Mouse (Mus musculus): ENCODE measurements around the gene Tmco4. TPM values are rescaled to one million over a fixed set of nuclear protein-coding genes. Genes with fewer than 3 reads are reported as not detected.

The Tmco4 gene
- polyA plus RNA-seq, 1 experiment from 2014 or later: 2.2 TPM

GRCm38 (mm10) chr4:139053391-139053790 lies 80.7 kb downstream of the Tmco4 start:
- no peaks in the 10 kb centered on the region for H3K4me1 ChIP-seq (ENCODE audit: control insufficient read depth, insufficient read depth, low read length)
- no peak for DNase-seq (ENCODE audit: low spot score)
- 56% methylated on average over 5 of the region's 5 CpGs for whole genome bisulfite sequencing

GRCm38 (mm10) chr4:139054300-139054923 lies 81.7 kb downstream of the Tmco4 start:
- no peak for ATAC-seq (replicated peaks; ENCODE audit: insufficient number of reproducible peaks, low FRiP score, low TSS enrichment, low read depth)
- H3K36me3 ChIP-seq (replicated peaks; ENCODE audit: control insufficient read depth, insufficient read depth, low read depth, low read length): no peaks in the 10 kb centered on the region
- DNase-seq (ENCODE audit: low spot score): no peak
- no peaks in the 10 kb centered on the region for H3K27me3 ChIP-seq (ENCODE audit: control insufficient read depth, insufficient read depth, low read length)
- H3K9me3 ChIP-seq (replicated peaks; ENCODE audit: control insufficient read depth, low read length): no peaks in the 10 kb centered on the region
- WGBS: 39% methylated on average over 9 of the region's 9 CpGs
- H3K4me1 ChIP-seq (ENCODE audit: control insufficient read depth, insufficient read depth, low read length): no peaks in the 10 kb centered on the region
- no peak overlapping the region for H3K9ac ChIP-seq (replicated peaks; ENCODE audit: low read length)
- no peak overlapping the region for H3K27ac ChIP-seq (replicated peaks; ENCODE audit: low read depth, low read length)
- no peak overlapping the region for H3K4me2 ChIP-seq (ENCODE audit: low read depth, low read length)
- H3K4me3 ChIP-seq (ENCODE audit: low read depth, low read length): no peak overlapping the region

More at GRCm38 (mm10) chr4:139053391-139053790, 80.7 kb downstream of the Tmco4 start:
- no peaks in the 10 kb centered on the region for H3K27me3 ChIP-seq (ENCODE audit: control insufficient read depth, insufficient read depth, low read length)
- H3K9ac ChIP-seq (replicated peaks; ENCODE audit: low read length): no peak overlapping the region
- no peak overlapping the region for H3K4me3 ChIP-seq (ENCODE audit: low read depth, low read length)
- no peak overlapping the region for H3K4me2 ChIP-seq (ENCODE audit: low read depth, low read length)
- ATAC-seq (replicated peaks; ENCODE audit: insufficient number of reproducible peaks, low FRiP score, low TSS enrichment, low read depth): no peak
- H3K36me3 ChIP-seq (replicated peaks; ENCODE audit: control insufficient read depth, insufficient read depth, low read depth, low read length): no peaks in the 10 kb centered on the region
- no peaks in the 10 kb centered on the region for H3K9me3 ChIP-seq (replicated peaks; ENCODE audit: control insufficient read depth, low read length)
- no peak overlapping the region for H3K27ac ChIP-seq (replicated peaks; ENCODE audit: low read depth, low read length)

- Histone ChIP-seq H3K9me3 (replicated peaks; ENCODE audit: control insufficient read depth, low read length) (no peaks in the 10 kb centered on the region), H3K4me1 (ENCODE audit: control insufficient read depth, insufficient read depth, low read length) (no peaks in the 10 kb centered on the region)
- no peak for DNase-seq (ENCODE audit: low spot score)
These were observed 82.6 kb downstream of the Tmco4 start for GRCm38 (mm10) chr4:139055336-139055735.

GRCm38 (mm10) chr4:139055744-139056143 lies 83.1 kb downstream of the Tmco4 start:
- no peak overlapping the region for H3K27ac ChIP-seq (replicated peaks; ENCODE audit: low read depth, low read length)
- ATAC-seq (replicated peaks; ENCODE audit: insufficient number of reproducible peaks, low FRiP score, low TSS enrichment, low read depth) (no peak), DNase-seq (ENCODE audit: low spot score) (no peak)
- H3K9ac ChIP-seq (replicated peaks; ENCODE audit: low read length): no peak overlapping the region
- H3K36me3 ChIP-seq (replicated peaks; ENCODE audit: control insufficient read depth, insufficient read depth, low read depth, low read length): no peaks in the 10 kb centered on the region
- no peak overlapping the region for H3K4me2 ChIP-seq (ENCODE audit: low read depth, low read length)
- no peaks in the 10 kb centered on the region for H3K9me3 ChIP-seq (replicated peaks; ENCODE audit: control insufficient read depth, low read length)
- no peaks in the 10 kb centered on the region for H3K27me3 ChIP-seq (ENCODE audit: control insufficient read depth, insufficient read depth, low read length)
- H3K4me3 ChIP-seq (ENCODE audit: low read depth, low read length): no peak overlapping the region
- 77% methylated on average over 3 of the region's 3 CpGs for WGBS
- H3K4me1 ChIP-seq (ENCODE audit: control insufficient read depth, insufficient read depth, low read length): no peaks in the 10 kb centered on the region

More at GRCm38 (mm10) chr4:139055336-139055735, 82.6 kb downstream of the Tmco4 start:
- H3K4me3 ChIP-seq (ENCODE audit: low read depth, low read length): no peak overlapping the region
- ATAC-seq (replicated peaks; ENCODE audit: insufficient number of reproducible peaks, low FRiP score, low TSS enrichment, low read depth): no peak
- WGBS: 78% methylated on average over 4 of the region's 4 CpGs
- no peaks in the 10 kb centered on the region for H3K27me3 ChIP-seq (ENCODE audit: control insufficient read depth, insufficient read depth, low read length)
- H3K4me2 ChIP-seq (ENCODE audit: low read depth, low read length): no peak overlapping the region
- H3K36me3 ChIP-seq (replicated peaks; ENCODE audit: control insufficient read depth, insufficient read depth, low read depth, low read length): no peaks in the 10 kb centered on the region
- no peak overlapping the region for H3K9ac ChIP-seq (replicated peaks; ENCODE audit: low read length)
- H3K27ac ChIP-seq (replicated peaks; ENCODE audit: low read depth, low read length): no peak overlapping the region

- no peaks in the 10 kb centered on the region for H3K9me3 ChIP-seq (replicated peaks; ENCODE audit: control insufficient read depth, low read length)
- no peak overlapping the region for H3K9ac ChIP-seq (replicated peaks; ENCODE audit: low read length)
- DNase-seq (ENCODE audit: low spot score) (no peak), ATAC-seq (replicated peaks; ENCODE audit: insufficient number of reproducible peaks, low FRiP score, low TSS enrichment, low read depth) (no peak)
- H3K4me1 ChIP-seq (ENCODE audit: control insufficient read depth, insufficient read depth, low read length): no peaks in the 10 kb centered on the region
- H3K27me3 ChIP-seq (ENCODE audit: control insufficient read depth, insufficient read depth, low read length): no peaks in the 10 kb centered on the region
- no peak overlapping the region for H3K4me3 ChIP-seq (ENCODE audit: low read depth, low read length)
- no peak overlapping the region for H3K27ac ChIP-seq (replicated peaks; ENCODE audit: low read depth, low read length)
- no peak overlapping the region for H3K4me2 ChIP-seq (ENCODE audit: low read depth, low read length)
- 72% methylated on average over 5 of the region's 5 CpGs for WGBS
- H3K36me3 ChIP-seq (replicated peaks; ENCODE audit: control insufficient read depth, insufficient read depth, low read depth, low read length): no peaks in the 10 kb centered on the region
These were observed 84.6 kb downstream of the Tmco4 start for GRCm38 (mm10) chr4:139057291-139057690.

- Histone ChIP-seq H3K4me3 (ENCODE audit: low read depth, low read length) (no peak overlapping the region), H3K36me3 (replicated peaks; ENCODE audit: control insufficient read depth, insufficient read depth, low read depth, low read length) (no peaks in the 10 kb centered on the region), H3K4me2 (ENCODE audit: low read depth, low read length) (no peak overlapping the region), H3K9me3 (replicated peaks; ENCODE audit: control insufficient read depth, low read length) (no peaks in the 10 kb centered on the region), H3K4me1 (ENCODE audit: control insufficient read depth, insufficient read depth, low read length) (no peaks in the 10 kb centered on the region), H3K9ac (replicated peaks; ENCODE audit: low read length) (no peak overlapping the region), H3K27me3 (ENCODE audit: control insufficient read depth, insufficient read depth, low read length) (no peaks in the 10 kb centered on the region), H3K27ac (replicated peaks; ENCODE audit: low read depth, low read length) (no peak overlapping the region)
- ATAC-seq (replicated peaks; ENCODE audit: insufficient number of reproducible peaks, low FRiP score, low TSS enrichment, low read depth) (no peak), DNase-seq (ENCODE audit: low spot score) (no peak)
- WGBS: 87% methylated on average over 5 of the region's 5 CpGs
These were observed 85.3 kb downstream of the Tmco4 start for GRCm38 (mm10) chr4:139058029-139058428.

GRCm38 (mm10) chr4:139059569-139059968 lies 86.9 kb downstream of the Tmco4 start:
- H3K9me3 ChIP-seq (replicated peaks; ENCODE audit: control insufficient read depth, low read length): no peaks in the 10 kb centered on the region
- H3K36me3 ChIP-seq (replicated peaks; ENCODE audit: control insufficient read depth, insufficient read depth, low read depth, low read length): no peaks in the 10 kb centered on the region
- H3K27me3 ChIP-seq (ENCODE audit: control insufficient read depth, insufficient read depth, low read length): no peaks in the 10 kb centered on the region
- H3K27ac ChIP-seq (replicated peaks; ENCODE audit: low read depth, low read length): no peak overlapping the region
- no peak overlapping the region for H3K4me3 ChIP-seq (ENCODE audit: low read depth, low read length)
- 8% methylated on average over 7 of the region's 7 CpGs for WGBS
- H3K9ac ChIP-seq (replicated peaks; ENCODE audit: low read length): no peak overlapping the region
- peak; percentile 83 for DNase-seq (ENCODE audit: low spot score)
- H3K4me1 ChIP-seq (ENCODE audit: control insufficient read depth, insufficient read depth, low read length): no peaks in the 10 kb centered on the region
- no peak overlapping the region for H3K4me2 ChIP-seq (ENCODE audit: low read depth, low read length)
- ATAC-seq (replicated peaks; ENCODE audit: insufficient number of reproducible peaks, low FRiP score, low TSS enrichment, low read depth): no peak

GRCm38 (mm10) chr4:139064831-139065230 lies 92.1 kb downstream of the Tmco4 start:
- Histone ChIP-seq H3K27ac (replicated peaks; ENCODE audit: low read depth, low read length) (no peak overlapping the region), H3K4me2 (ENCODE audit: low read depth, low read length) (no peak overlapping the region), H3K9me3 (replicated peaks; ENCODE audit: control insufficient read depth, low read length) (no peaks in the 10 kb centered on the region), H3K27me3 (ENCODE audit: control insufficient read depth, insufficient read depth, low read length) (no peaks in the 10 kb centered on the region), H3K9ac (replicated peaks; ENCODE audit: low read length) (no peak overlapping the region), H3K36me3 (replicated peaks; ENCODE audit: control insufficient read depth, insufficient read depth, low read depth, low read length) (no peaks in the 10 kb centered on the region), H3K4me1 (ENCODE audit: control insufficient read depth, insufficient read depth, low read length) (no peaks in the 10 kb centered on the region), H3K4me3 (ENCODE audit: low read depth, low read length) (no peak overlapping the region)
- 92% methylated on average over 5 of the region's 5 CpGs for WGBS
- no peak for ATAC-seq (replicated peaks; ENCODE audit: insufficient number of reproducible peaks, low FRiP score, low TSS enrichment, low read depth)
- DNase-seq (ENCODE audit: low spot score): no peak

Data from embryonic facial prominence, embryonic 11.5 days (tissue).